Mouse (Mus musculus) heart, embryonic 16.5 days (tissue): ENCODE results near the gene Senp3. TPM values are rescaled to one million over a fixed set of nuclear protein-coding genes. Genes with fewer than 3 reads are reported as not detected.
A peak's percentile ranks its signal among the peaks of the same experiment; 100 is the strongest.

Experiments
- microRNA counts: library from miRNA; unstranded; fragments of <30 nt; microRNA quantifications from one replicate; lab custom pipeline; 2016
- microRNA-seq: library from miRNA; unstranded; fragments of <30 nt; microRNA quantifications from one replicate; pipeline ENCODE4, GENCODE M21; 2017
- polyA plus RNA-seq: library from polyadenylated mRNA; unstranded; fragments of >200 nt; fragmentation: Nextera tagmentation; extraction: Ambion mirVana; gene quantifications from 2 replicates; pipeline ENCODE4 v1.2.1, GENCODE M21; 2015

The Senp3 gene
- polyA plus RNA-seq, 1 experiment from 2014 or later: 55.8 TPM

MicroRNAs within 50 kb of the gene (microRNA counts, 519-probe panel; counts per million panel counts)
- microRNA mmu-miR-1934 (lab: Ali Mortazavi, UCI): not detected
- microRNA mmu-miR-467f (lab: Ali Mortazavi, UCI): 1,993 counts per million, percentile 22 among the panel's probes with 10 or more counts

Small RNA genes within 50 kb of the gene (microRNA-seq; reads per million reads assigned to microRNA genes)
- 4.7 reads per million, percentile 18 among the genes with 10 or more reads in this experiment for gene Mir1934
- gene Mir467f: not detected

Other genes starting within 250 kb of the Senp3 start
- 0.17 and 0.62 TPM in 2 replicates for gene Dnah2, start 133.0 kb downstream of the Senp3 start, polyA plus RNA-seq
- 49.9 and 57.0 TPM in 2 replicates for gene Efnb3, start 121.9 kb downstream of the Senp3 start, polyA plus RNA-seq
- 15.1 and 16.5 TPM in 2 replicates for gene Wrap53, start 101.8 kb downstream of the Senp3 start, polyA plus RNA-seq
- 79.1 and 87.0 TPM in 2 replicates for gene Trp53, start 101.7 kb downstream of the Senp3 start, polyA plus RNA-seq
- 22.3 and 25.6 TPM in 2 replicates for gene Atp1b2, start 76.1 kb downstream of the Senp3 start, polyA plus RNA-seq
- 0.20 TPM in 1 of 2 replicates, not detected in the other for gene Shbg, start 64.2 kb downstream of the Senp3 start, polyA plus RNA-seq
- 13.0 and 13.8 TPM in 2 replicates for gene Sat2, start 60.1 kb downstream of the Senp3 start, polyA plus RNA-seq
- 22.1 and 25.4 TPM in 2 replicates for gene Fxr2, start 49.1 kb downstream of the Senp3 start, polyA plus RNA-seq
- gene Sox15, start 26.8 kb downstream of the Senp3 start, polyA plus RNA-seq: not detected in 2 replicates
- gene Mpdu1, start 19.4 kb downstream of the Senp3 start, polyA plus RNA-seq: 40.1 and 44.0 TPM in 2 replicates
- 10.0 and 12.3 TPM in 2 replicates for gene Cd68, start 15.9 kb downstream of the Senp3 start, polyA plus RNA-seq
- gene Eif4a1, start 9.7 kb downstream of the Senp3 start, polyA plus RNA-seq: 337 and 346 TPM in 2 replicates
- gene Tnfsf13, start 3.7 kb upstream of the Senp3 start, polyA plus RNA-seq: 0.45 and 0.85 TPM in 2 replicates
- gene Tnfsf12, start 13.8 kb upstream of the Senp3 start, polyA plus RNA-seq: 5.9 and 7.8 TPM in 2 replicates
- 3.1 and 3.5 TPM in 2 replicates for gene Tnfsfm13, start 14.0 kb upstream of the Senp3 start, polyA plus RNA-seq
- 13.8 and 16.9 TPM in 2 replicates for gene Polr2a, start 76.6 kb upstream of the Senp3 start, polyA plus RNA-seq
- 0.16 and 0.18 TPM in 2 replicates for gene Slc35g3, start 79.9 kb upstream of the Senp3 start, polyA plus RNA-seq
- gene Zbtb4, start 83.8 kb upstream of the Senp3 start, polyA plus RNA-seq: 3.6 TPM in 2 replicates
- gene Chrnb1, start 113.9 kb upstream of the Senp3 start, polyA plus RNA-seq: 5.8 and 6.0 TPM in 2 replicates
- 2.2 and 3.0 TPM in 2 replicates for gene Fgf11, start 119.8 kb upstream of the Senp3 start, polyA plus RNA-seq
- 3.1 TPM in 2 replicates for gene Tmem102, start 123.5 kb upstream of the Senp3 start, polyA plus RNA-seq
- gene Gm39566, start 133.2 kb upstream of the Senp3 start, polyA plus RNA-seq: not detected in 2 replicates
- not detected in 2 replicates for gene Spem2, start 136.4 kb upstream of the Senp3 start, polyA plus RNA-seq
- gene Spem1, start 140.1 kb upstream of the Senp3 start, polyA plus RNA-seq: not detected in 2 replicates
- gene Nlgn2, start 155.7 kb upstream of the Senp3 start, polyA plus RNA-seq: 1.6 and 2.0 TPM in 2 replicates
- gene Tmem256, start 156.4 kb upstream of the Senp3 start, polyA plus RNA-seq: 258 and 323 TPM in 2 replicates
- 72.1 and 74.9 TPM in 2 replicates for gene Plscr3, start 164.3 kb upstream of the Senp3 start, polyA plus RNA-seq
- gene Tnk1, start 176.6 kb upstream of the Senp3 start, polyA plus RNA-seq: 0.26 and 0.90 TPM in 2 replicates
- gene Tmem95, start 195.9 kb upstream of the Senp3 start, polyA plus RNA-seq: not detected in 2 replicates
- 3.9 and 4.3 TPM in 2 replicates for gene Kctd11, start 199.3 kb upstream of the Senp3 start, polyA plus RNA-seq
- gene Acap1, start 213.5 kb upstream of the Senp3 start, polyA plus RNA-seq: 10.8 and 19.9 TPM in 2 replicates
- gene 2810408A11Rik, start 218.9 kb upstream of the Senp3 start, polyA plus RNA-seq: 4.1 and 4.4 TPM in 2 replicates
- gene Neurl4, start 219.0 kb upstream of the Senp3 start, polyA plus RNA-seq: 7.4 and 8.7 TPM in 2 replicates
- 50.1 and 51.2 TPM in 2 replicates for gene Gps2, start 231.8 kb upstream of the Senp3 start, polyA plus RNA-seq
- 1,137 and 1,317 TPM in 2 replicates for gene Eif5a, start 239.9 kb upstream of the Senp3 start, polyA plus RNA-seq